Mouse (Mus musculus) frontal cortex, postnatal 14 days (tissue): ENCODE data around the gene Ppfibp2.

ENCODE experiments used
- DNase-seq, 2 experiments: peaks; one replicate each; pipeline ENCODE4 v3.0.0; 2022; ENCODE audit warnings: low spot score in 2 of 2

The Ppfibp2 gene

GRCm38 (mm10) chr7:107594857-107595402, at the start of gene Ppfibp2:
TSS of gene Ppfibp2 (plus strand) at chr7:107595207.
- DNase-seq: peak; percentile 68 to 76

- DNase-seq: no peak
Measured at GRCm38 (mm10) chr7:107547872-107548271, 47.1 kb upstream of the Ppfibp2 start.

- DNase-seq: no peak
Measured at GRCm38 (mm10) chr7:107553461-107553860, 41.5 kb upstream of the Ppfibp2 start.

- no peak for DNase-seq
Measured at GRCm38 (mm10) chr7:107555906-107556305, 39.1 kb upstream of the Ppfibp2 start.

GRCm38 (mm10) chr7:107560675-107561074, 34.3 kb upstream of the Ppfibp2 start:
- no peak for DNase-seq

GRCm38 (mm10) chr7:107561584-107561983, 33.4 kb upstream of the Ppfibp2 start:
- DNase-seq: no peak

- DNase-seq: no peak
Measured at GRCm38 (mm10) chr7:107563727-107564126, 31.3 kb upstream of the Ppfibp2 start.

- peak in 1 of 2 experiments; percentile 5 for DNase-seq
Measured at GRCm38 (mm10) chr7:107567261-107567671, 27.7 kb upstream of the Ppfibp2 start, which contains the start of gene Olfml1. TSS of gene Olfml1 (plus strand) at chr7:107567446.

GRCm38 (mm10) chr7:107567674-107568073, 27.3 kb upstream of the Ppfibp2 start:
- no peak for DNase-seq

- DNase-seq: no peak
Measured at GRCm38 (mm10) chr7:107568971-107569370, 26.0 kb upstream of the Ppfibp2 start.

- DNase-seq: no peak
Measured at GRCm38 (mm10) chr7:107573856-107574255, 21.2 kb upstream of the Ppfibp2 start.

- no peak for DNase-seq
Measured at GRCm38 (mm10) chr7:107574276-107574675, 20.7 kb upstream of the Ppfibp2 start.

GRCm38 (mm10) chr7:107592641-107593040, 2.4 kb upstream of the Ppfibp2 start:
- DNase-seq: no peak

- no peak for DNase-seq
Measured at GRCm38 (mm10) chr7:107593904-107594303, 1.1 kb upstream of the Ppfibp2 start.

GRCm38 (mm10) chr7:107594325-107594856, 616 bp upstream of the Ppfibp2 start:
- DNase-seq: peak; percentile 11 to 26

- DNase-seq: no peak
Measured at GRCm38 (mm10) chr7:107595426-107595825, 419 bp downstream of the Ppfibp2 start.

- DNase-seq: no peak
Measured at GRCm38 (mm10) chr7:107596753-107597152, 1.7 kb downstream of the Ppfibp2 start.

GRCm38 (mm10) chr7:107597956-107598355, 2.9 kb downstream of the Ppfibp2 start:
- no peak for DNase-seq

GRCm38 (mm10) chr7:107600651-107601050, 5.6 kb downstream of the Ppfibp2 start:
- no peak for DNase-seq

GRCm38 (mm10) chr7:107602505-107602904, 7.5 kb downstream of the Ppfibp2 start:
- DNase-seq: no peak

- DNase-seq: no peak
Measured at GRCm38 (mm10) chr7:107602913-107603312, 7.9 kb downstream of the Ppfibp2 start.

- DNase-seq: no peak
Measured at GRCm38 (mm10) chr7:107607766-107608165, 12.8 kb downstream of the Ppfibp2 start.

GRCm38 (mm10) chr7:107609622-107610255, 14.7 kb downstream of the Ppfibp2 start:
- DNase-seq: no peak
